Mouse (Mus musculus): ENCODE data around the gene Stmn1.

The Stmn1 gene

DNA sequence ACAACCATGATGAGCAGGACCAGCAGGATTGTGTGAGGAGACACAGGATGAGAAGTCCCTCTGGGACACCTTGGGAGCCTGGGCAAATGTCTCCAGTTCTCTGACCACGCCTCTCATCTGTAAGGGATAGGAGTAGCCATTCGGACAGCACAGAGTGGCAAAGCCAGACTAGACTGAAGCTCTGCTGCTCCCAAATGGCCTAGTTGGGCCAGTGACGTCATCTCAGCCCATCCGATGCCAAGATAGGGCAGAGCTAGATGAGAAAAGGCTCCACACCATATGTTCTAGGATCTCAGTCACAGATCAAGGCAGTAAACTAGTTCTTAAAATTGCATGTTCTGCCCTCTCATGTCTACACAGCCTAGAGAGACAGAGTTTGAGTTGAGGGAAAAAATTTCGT, 9.3 kb upstream of the Stmn1 start:
- no peak for DNase-seq (ENCODE audit: low spot score)

DNA sequence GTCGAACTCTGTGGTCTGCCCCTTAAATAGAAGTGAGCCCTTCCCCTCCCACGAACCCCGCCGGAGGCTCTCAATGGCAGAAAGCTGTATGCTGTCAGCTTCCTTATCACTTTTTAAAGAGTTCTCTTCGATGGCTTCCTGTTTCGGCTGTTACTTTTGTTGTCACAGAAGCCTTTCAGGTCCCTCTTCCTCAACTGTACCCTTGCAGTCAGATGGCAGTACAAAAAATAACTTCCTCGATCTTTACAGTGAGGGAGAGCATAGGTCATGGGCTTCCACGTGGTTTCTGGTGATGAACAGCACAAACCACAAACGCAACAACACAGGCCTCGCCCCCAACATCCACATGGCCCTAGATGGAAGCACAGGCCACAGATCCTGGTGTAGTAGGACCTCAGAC, 7.8 kb upstream of the Stmn1 start:
- no peak for DNase-seq (ENCODE audit: low spot score)

DNA sequence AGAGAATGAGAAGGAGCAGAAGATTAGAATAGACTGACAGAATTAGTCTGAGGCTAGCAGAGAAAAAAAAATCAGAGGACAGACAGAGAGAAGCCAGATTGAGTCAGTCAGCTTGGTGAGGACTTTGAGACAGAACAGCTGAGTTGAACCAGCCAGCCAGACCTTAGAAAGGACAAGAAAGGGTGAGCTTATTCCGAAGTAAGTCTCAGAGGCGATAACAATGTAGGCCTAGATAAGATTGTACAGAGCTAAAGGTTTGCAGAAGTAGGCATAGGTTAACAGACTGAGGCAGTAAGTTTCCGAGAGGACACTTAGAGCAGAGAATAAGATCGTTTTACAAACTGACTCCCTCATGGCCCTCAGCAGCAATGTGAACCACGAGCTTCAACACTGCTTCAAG, 6.9 kb upstream of the Stmn1 start:
- DNase-seq (ENCODE audit: low spot score) = no peak

DNA sequence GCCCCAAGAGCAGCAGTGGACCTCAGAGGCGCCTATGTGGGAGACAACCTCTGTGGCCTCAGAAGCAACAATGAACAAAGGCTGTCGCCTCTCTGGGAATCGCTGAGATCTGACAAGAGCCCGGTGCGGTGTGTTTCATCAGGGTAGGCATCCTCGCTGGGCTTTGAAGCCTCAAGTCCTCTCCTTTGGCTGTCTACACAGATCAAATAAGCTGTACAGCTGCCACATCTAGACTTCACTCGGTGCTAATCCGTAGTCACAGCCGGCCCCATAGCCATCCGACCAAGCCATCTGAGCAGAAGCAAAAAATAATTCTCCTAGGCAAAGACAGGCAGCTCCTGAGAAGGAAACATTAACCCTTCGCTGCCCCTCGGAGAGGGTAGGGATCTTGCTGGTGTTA, 2.3 kb upstream of the Stmn1 start:
- no peak for DNase-seq (ENCODE audit: low spot score)

DNA sequence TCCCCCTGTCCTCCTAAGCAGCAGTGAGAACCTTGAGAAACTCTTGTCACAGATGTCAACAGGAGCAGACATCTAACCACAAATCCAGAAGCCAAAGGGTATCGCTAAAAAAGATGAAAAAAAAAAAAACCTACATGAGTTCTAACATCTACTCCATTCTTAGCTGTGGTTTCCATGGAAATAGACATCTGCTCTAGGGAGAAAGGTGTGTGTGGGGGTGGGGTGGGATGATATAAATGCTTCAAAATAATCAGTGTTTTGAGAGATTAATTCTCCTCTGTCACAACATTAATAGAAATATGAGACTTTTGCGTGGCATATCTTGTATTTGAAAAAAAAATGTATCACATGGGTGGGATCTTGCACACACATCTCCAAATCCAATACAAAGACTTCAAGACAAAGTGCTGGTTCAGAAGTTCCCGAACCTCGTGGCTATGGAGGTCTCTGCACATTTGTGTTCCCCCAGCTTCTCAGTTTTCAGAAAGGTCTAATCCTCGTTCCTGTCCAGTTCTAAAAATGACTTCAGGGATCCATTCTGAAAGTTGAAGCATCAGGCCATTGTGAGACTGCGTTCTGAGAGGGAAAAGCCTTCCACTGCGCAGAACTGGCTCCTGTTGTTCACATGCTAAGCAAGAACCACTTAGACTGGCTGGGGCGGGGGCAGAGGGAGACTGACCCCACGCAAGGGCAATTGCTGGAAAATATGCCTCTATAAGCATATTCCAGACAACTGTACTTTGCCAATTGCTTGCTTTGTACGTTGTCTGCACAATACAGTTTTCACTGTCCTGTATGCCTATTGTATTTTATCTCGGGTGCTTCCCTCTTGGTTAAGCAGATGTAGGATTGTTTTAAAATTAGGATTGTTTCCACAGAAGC, 1.5 kb upstream of the Stmn1 start:
- DNase-seq (ENCODE audit: low spot score) = no peak

DNA sequence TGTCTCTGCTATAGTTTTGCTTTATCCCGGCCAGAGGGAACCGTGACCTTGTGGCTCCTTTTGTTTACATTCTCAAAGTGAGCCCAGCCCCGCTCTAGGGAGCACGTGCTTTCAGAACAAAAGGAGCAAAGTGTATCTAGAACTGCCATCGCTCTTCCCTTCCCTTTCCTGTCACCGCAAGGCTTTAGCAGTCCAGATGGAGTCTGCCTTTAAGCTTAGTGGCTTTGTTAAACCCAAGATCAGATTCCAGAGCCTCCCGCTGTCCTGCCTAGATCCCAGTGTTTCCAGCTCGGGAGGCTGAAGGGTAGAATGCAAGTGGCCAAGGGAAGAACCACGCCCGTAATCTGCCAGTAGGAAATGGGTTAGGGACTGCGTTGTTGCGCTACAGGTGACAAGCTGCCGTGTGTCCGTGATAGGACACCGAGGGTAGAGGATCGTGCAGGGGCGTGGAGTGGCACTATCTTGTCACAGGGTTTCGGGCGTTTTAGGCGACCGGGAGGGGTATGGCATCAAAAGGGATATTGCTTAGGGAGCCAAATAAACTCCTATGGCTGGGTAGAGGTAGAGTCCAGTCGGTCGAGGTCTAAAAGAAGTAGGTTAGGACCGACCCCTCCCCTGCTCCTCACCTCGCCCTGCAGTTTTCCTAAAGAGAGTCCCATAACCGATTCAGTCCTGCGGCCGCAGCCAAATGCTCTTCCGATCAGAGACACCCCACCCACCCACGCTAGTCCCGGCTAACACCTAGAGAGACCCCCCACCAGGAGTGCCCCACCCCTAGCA, 495 bp upstream of the Stmn1 start:
- no peak for DNase-seq (ENCODE audit: low spot score)

DNA sequence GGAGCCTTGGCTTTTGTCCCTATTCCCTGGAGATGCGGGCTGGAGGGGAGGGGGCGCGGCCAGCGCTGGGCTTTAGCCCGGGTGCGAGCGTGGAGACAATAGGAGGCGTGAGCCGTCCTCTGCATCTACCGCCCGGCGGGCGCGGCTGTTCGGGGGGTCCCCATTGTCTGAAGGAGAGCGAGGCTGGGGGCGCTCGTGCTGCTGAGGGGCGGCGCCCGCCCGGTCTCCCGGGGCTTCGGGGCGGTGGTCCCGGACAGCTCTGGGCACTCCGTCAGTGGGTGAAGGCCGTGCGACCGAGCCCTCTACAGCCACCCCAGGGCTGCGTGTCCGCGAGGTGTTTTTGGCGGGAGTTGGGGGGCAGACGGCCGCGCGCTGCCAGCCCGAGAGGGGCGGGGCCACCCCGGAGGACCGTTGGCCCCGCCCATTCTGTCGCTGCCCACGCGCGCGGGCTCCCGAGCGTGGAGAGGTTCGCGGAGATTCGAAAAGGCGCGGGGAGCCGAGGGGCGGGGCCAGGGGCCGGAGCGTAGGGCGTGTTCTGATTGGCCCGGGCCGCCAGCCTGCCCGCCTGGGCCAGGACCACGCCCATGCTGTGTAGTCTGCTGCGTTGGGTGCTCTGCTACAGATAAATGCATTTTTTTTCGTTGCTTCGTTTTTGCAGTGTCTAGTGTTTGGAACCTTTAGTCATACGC, 602 bp downstream of the Stmn1 start:
- DNase-seq (ENCODE audit: low spot score) = peak; percentile 96

DNA sequence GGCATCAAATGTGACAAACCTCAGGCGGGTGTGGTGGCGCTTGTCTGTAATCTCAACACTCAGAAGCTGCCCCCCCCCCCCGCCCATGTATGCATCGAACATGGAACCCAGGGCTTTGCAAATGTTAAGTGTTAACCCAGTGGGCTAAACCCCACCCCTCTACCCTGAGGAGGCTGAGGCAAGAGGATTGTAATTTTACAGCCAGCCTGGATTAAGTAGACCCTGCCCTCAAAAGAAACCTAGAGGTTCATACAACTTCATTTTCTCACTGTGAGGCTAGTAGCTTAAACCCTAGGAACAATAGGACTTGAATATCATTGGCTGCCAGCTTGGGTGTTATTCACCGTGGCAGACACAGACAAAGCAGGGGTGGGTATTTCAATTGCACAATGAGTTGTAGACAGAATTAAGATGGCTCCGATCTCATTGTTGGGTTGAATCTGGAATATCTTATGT, 1.2 kb downstream of the Stmn1 start:
- no peak for DNase-seq (ENCODE audit: low spot score)

DNA sequence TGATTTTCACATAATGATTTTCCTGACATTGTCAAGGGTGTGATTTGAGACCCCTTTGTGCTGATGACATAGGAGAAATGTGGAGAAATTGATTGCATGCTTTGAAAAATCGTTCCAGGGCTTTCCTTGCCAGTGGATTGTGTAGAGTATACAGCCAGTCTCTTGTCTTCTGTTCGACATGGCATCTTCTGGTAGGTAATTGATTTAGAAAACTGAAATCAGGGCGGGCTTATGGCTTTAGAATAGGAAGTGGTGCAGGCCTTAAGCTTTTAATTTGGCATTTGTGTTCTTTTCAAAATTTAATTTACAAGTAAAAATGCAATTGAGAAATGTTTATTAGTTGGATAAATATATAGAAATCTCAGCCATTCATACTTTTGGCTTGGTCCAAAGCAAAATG, 1.9 kb downstream of the Stmn1 start:
- no peak for DNase-seq (ENCODE audit: low spot score)

DNA sequence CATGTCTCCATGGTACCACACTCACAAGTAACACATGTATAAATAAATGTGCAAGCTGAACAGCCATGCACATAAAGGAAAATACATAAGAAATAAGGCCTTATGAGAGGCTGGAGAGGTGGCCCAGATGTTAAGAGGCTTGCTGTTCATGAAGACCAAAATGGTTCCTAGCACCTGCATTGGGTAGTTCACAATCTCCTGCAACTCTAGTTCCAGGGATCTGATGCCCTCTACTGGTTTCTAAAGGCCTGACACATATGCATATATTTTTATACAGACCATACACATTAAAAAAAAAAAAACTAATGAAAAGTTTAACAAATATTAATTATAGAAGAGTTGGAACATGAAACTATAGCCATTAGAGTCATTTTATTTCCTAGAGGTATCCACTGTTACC, 3.3 kb downstream of the Stmn1 start:
- DNase-seq (ENCODE audit: low spot score) = no peak

DNA sequence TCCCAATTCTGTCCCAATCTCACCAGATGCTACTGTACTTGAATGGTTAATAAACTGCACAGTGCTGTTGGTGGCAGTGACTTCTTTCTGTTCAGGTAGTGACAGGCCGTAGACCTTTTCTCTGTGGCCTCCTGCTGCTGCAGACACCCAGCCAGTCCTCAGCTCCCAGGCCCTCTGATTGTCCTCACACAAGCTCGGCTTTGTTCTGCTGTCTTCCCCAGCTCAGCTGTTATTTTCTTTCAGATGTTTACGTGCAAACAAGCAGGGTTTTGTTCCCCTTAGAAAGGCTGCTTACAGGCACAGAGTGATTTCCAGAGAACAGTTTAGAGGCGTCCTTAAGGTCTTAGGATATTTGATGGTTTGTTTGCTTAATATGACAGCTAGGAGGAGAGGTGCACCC, 5.6 kb downstream of the Stmn1 start:
- DNase-seq (ENCODE audit: low spot score) = no peak

DNA sequence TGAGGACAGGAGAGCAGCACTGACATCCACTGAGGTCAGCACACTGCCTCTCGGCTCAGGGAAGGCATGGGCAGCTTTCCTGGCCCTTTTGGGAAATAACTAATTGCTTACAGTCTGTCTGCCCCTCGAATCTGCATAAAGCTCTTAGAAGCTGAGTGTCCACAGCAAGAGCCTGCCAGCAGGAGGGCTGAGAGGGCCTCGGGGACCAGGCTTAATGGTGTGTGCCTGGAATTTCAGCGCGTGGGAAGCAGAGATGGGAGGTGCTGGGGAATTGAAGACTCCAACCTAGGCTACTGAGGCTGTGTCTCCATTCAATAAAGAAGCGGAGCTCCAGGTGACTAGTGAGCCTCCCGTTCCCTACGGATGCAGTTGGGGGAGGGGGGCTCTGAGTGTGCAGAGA, 6.1 kb downstream of the Stmn1 start:
- no peak for DNase-seq (ENCODE audit: low spot score)

DNA sequence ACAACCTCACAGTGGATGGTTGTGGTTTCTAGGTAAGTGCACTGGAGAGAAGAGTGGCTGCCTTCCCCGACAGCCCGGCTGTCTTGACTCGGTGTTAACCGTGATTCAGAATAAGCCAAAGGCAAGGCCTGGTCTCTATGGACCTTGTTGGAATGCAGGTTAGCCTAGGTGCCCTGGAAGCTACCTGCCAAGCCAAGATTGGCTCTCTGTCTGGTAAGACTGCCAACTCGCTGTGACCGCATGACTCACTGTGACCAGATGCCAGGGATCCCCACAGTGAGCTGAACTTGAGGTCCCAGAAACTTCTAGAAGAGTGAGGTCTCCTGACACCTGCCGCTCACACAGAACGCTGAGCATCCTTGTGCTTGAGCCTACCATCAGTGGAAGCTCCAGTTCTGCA, 8.8 kb downstream of the Stmn1 start:
- no peak for DNase-seq (ENCODE audit: low spot score)

DNA sequence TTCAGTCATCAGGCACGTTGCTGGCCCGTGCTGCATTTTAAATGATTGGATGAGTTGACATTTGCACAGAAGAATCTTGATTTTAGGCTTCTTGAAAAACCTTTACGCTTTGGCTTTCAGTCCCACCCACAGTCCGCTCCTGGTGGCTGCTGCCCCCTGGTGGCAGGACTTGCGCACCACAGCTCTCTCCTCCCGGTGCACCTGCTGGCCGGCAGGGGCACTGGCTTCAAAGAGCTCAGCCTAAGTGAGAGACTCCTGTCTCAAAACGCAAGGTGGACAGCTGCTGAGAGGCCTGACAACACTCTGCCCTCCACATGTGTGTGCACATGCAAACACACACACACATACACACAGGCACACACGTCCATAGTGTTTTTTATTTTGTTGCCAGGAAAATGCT, 9.9 kb downstream of the Stmn1 start:
- DNase-seq (ENCODE audit: low spot score) = peak; percentile 79

DNA sequence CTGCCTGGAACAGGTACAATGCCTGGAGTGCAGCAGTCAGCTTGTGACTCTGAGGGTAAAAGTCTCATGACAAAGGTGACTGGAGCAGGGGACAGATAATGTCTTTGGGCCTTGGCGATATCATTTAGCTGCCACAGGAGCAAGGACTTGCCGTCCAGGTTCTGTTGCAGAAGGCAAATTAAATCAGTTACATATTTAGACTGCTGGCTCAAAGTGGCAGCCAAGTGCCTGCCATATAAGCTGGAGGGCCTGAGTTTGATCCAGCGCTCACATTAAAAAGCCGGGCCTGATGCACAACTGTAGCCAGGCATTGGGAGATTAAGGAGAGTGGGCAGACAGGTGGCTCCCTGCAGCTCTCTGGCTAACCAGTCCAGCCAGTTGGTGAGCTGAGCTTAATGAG, 11.7 kb downstream of the Stmn1 start:
- DNase-seq (ENCODE audit: low spot score) = no peak

DNA sequence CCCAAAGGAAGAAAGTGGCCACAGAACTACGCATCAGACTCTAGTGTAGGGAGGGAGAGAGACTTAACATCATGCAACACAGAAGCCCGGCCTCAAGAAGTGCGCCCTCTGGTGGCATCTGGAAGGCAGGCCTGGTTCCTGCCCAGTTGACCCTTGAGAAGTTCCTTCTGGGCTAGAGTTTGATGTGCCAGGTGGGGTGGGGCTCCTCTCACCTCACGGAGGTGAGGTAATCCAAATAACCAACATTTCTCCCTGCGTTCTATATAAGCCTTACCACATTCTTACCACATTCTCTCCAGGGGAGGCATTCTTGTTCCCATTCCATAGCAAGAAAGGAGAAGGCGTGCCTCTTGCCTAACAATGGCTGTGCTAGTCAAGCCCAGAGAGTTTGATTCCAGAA, 12.7 kb downstream of the Stmn1 start:
- DNase-seq (ENCODE audit: low spot score) = peak; percentile 73

DNA sequence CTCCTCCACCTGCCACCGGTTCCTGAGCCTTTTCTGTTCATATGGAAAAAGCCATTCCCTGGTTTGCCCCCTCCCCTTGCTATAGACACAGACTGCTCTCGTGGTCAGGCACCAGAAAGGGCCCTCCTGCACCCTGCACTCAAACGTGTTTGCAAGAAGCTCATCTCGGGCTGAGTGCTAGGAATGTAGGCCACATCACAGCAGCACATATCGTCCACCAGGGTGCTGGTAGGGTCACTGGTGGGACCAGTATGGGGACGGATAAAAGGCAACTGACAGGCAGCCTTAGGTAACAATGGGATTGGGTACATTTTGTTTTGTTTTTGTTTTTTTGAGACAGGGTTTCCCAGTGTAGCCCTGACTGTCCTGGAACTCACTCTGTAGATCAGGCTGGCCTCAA, 13.2 kb downstream of the Stmn1 start:
- DNase-seq (ENCODE audit: low spot score) = no peak

DNA sequence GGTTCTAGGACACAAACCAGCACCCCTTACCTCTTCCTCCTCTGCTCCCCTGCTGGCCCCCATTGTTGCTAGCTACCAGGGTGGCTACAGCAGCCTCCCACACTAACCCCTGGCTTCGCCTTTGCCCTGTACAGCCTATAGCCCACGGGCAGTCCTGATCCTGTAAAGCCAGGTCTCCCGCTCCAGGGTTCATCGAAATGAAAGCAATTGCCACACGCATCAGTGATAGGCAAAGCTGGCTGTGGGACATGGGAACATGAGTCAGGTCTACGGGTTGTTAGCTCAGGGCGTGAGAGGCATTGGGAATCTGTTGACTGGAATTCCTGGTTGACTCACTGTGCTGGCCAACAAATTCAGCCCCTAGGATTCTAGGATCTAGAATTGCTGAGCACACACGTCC, 14.3 kb downstream of the Stmn1 start:
- DNase-seq (ENCODE audit: low spot score) = no peak

DNA sequence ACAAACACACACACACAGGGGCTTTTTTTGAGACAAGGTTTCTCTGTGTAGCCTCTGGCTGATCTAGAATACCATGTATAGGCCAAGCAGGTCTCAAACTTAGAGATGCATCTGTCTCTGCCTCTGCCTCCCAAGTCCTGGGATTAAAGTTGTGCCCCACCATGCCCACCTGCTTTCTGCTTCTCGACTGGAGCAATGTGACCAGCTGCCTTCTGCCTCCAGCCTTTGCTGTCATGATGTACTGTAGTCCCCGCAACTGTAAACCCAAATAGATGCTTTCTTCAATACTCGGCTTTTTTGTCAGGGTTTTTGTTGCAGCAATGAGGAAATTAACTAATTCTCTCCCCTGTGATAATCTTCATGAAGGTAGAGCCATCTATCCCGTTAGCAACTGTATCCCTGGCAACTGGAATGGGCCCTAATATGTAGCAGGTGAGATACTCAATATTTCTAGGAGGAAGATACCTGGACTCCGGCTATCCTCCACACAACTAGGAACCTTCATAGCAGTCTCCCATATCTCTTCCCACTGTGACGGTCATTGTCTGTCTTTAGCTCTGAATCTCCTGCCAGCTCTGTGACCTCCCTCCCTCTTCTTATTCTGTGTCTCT, 15.1 kb downstream of the Stmn1 start:
- DNase-seq (ENCODE audit: low spot score) = no peak

DNA sequence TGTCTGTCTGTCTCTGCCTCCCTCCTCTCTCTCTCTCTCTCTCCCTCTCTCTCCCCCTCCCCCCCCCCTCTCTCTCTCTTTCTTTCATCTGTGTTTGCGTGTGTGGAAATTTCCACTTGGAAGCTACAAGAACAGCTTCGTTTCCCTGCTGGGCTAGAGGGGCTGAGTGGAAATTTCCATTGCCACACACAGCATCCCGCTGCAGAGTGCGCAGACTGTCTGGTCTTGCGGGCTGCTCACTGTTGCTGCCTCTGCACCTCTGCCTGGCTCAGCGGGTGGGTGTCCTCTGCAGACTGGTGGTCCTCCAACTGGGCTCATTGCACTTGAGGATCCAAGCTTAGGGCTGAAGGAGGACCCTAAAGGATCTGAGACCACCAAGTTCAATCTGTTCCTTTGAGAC, 15.6 kb downstream of the Stmn1 start:
- no peak for DNase-seq (ENCODE audit: low spot score)

DNA sequence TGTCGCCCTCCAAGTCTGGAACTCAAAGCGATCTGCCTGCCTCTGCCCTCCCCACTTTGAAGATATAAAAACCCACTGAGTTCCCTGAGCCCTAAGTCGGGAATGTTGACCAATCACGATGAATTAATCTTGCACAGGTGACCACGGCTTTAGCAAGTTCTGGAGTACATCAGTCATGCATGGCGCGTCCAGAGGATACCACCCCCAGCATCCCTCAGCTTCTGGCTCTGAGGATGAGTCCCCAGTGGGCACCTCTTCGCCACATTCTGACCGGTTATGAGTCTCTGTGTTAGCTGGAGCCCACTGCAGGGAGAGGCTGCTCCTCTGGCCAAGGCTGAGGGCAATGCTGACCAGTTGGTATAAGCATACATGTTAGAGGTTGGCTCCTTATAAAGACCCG, 16.1 kb downstream of the Stmn1 start:
- no peak for DNase-seq (ENCODE audit: low spot score)

DNA sequence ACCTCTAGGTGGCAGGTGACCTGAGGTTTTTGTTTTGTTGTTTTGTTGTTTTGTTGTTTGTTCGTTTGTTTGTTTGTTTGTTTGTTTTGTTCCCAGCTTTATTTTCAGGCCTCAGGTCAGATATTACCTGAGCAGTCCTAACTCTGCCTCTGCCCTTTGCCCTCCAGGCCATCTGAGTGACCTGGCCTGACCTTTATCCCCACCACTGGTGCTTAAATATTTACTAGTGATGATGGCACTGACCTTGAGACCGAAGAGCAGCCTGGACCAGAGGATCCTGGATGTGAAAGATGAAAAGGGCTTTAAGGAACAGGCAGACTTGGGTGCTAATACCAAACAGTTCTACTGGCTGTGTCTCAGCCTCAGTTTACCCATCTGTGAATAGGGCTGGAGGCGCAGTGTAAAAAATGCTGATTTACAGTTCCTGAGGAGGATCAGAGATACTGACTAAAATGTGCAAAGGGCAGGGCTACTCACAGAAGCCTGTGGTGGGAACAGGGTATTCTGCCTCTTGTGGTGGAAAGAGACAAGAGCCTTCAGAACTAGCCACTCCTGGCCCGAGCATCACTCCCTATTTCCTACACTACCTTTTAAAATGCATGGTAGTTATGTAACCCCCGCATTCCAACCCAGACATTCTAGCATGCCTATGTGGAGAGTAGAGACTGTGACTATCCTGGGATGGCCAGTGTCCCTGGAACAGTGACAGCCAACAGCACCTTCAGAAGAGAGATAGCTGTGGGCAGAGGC, 17.2 kb downstream of the Stmn1 start:
- DNase-seq (ENCODE audit: low spot score) = no peak
